Mouse (Mus musculus): ENCODE measurements around the gene Plcb3.
A peak's percentile ranks its signal among the peaks of the same experiment; 100 is the strongest.

DNA sequence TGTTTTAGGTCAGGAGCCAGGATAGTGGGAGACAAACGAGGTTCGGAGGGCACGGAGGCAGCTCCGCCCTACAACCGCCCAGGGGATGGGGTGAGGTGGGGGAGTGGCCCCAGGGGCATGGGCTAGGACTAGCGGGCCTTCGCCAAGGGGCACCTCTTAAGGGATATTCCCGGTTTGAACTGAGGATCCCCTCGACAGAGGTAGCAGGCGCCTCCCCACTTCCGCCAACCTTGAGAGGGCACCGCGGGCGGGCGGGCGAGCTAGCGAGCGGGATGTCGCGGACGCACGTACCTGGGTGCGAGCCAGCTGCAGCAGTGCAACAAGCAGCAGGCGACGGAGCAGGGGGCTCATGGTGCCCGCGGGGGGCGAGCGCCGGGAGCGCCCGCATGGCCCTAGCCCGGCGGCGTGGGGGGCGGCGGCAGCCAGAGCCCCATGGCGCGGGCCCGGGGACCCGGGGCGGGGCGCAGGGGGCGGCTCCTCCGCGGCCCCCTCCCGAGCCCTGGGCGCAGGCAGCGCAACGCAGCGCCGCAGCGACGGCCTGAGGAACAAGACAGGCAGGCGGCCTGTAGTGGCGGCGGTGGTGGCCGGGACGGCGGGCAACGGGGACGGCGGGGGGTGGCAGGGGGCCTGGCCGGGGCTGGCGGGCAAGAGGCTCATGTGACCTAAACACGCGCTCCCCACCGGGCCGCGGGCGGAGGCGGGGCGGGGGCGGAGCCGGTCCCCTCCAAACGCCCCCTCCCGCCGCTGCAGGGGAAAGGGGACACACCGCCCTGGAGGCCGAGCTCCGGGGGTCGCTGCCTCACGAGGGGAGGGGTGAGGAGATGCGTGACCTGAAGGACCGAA is 11.0 kb upstream of the Plcb3 start, which contains the start of gene Vegfb:
- no peak for TF ChIP-seq CTCF (IDR thresholded peaks at IDR 0.05; ENCODE audit: borderline replicate concordance, extremely low read depth, insufficient read depth, insufficient read length)
- TF ChIP-seq POLR2A (IDR thresholded peaks at IDR 0.05; ENCODE audit: borderline replicate concordance, extremely low read depth, insufficient read depth, insufficient read length, poor library complexity, severe bottlenecking): peak; percentile 48; the same call in 1 of the 2 replicates
